Mouse (Mus musculus): ENCODE data around the gene Faf1.
"Not testable (repeated sequence)": the region's sequence is repeated elsewhere in the genome, so short reads cannot be mapped to it uniquely, and the experiment has no call there.

Gene Faf1

GRCm38 (mm10) chr4:109665101-109665981, 11.0 kb upstream of the Faf1 start:
- in situ Hi-C loops (cut with MboI; ENCODE audit: low sequenced_read_pairs) = no loop called here

- in situ Hi-C loops (cut with MboI; ENCODE audit: low sequenced_read_pairs) = no loop called here
These were observed 10.4 kb upstream of the Faf1 start for GRCm38 (mm10) chr4:109665982-109666460.

- in situ Hi-C loops (cut with MboI; ENCODE audit: low sequenced_read_pairs) = no loop called here
These were observed 9.7 kb upstream of the Faf1 start, which contains the start of gene Cdkn2c for GRCm38 (mm10) chr4:109666461-109667269. Gene Cdkn2c (minus strand): TSS chr4:109667189.

- in situ Hi-C loops (cut with MboI; ENCODE audit: low sequenced_read_pairs) = no loop called here
These were observed 8.9 kb upstream of the Faf1 start for GRCm38 (mm10) chr4:109667518-109667917.

- in situ Hi-C loops (cut with MboI; ENCODE audit: low sequenced_read_pairs) = no loop called here
These were observed 6.2 kb upstream of the Faf1 start for GRCm38 (mm10) chr4:109670213-109670612.

GRCm38 (mm10) chr4:109671941-109672340, 4.4 kb upstream of the Faf1 start:
- in situ Hi-C loops (cut with MboI; ENCODE audit: low sequenced_read_pairs) = no loop called here

- in situ Hi-C loops (cut with MboI; ENCODE audit: low sequenced_read_pairs) = no loop called here
These were observed 2.3 kb upstream of the Faf1 start for GRCm38 (mm10) chr4:109674097-109674496.

- in situ Hi-C loops (cut with MboI; ENCODE audit: low sequenced_read_pairs) = no loop called here
These were observed 833 bp downstream of the Faf1 start for GRCm38 (mm10) chr4:109677221-109677620.

- in situ Hi-C loops (cut with MboI; ENCODE audit: low sequenced_read_pairs) = no loop called here
These were observed 7.2 kb downstream of the Faf1 start for GRCm38 (mm10) chr4:109683561-109683960.

GRCm38 (mm10) chr4:109692674-109693073, 16.3 kb downstream of the Faf1 start:
- in situ Hi-C loops (cut with MboI; ENCODE audit: low sequenced_read_pairs) = no loop called here

- in situ Hi-C loops (cut with MboI; ENCODE audit: low sequenced_read_pairs) = not testable (repeated sequence)
These were observed 24.3 kb downstream of the Faf1 start for GRCm38 (mm10) chr4:109700727-109701126.

GRCm38 (mm10) chr4:109703568-109703967, 27.2 kb downstream of the Faf1 start:
- in situ Hi-C loops (cut with MboI; ENCODE audit: low sequenced_read_pairs) = no loop called here

- in situ Hi-C loops (cut with MboI; ENCODE audit: low sequenced_read_pairs) = no loop called here
These were observed 29.0 kb downstream of the Faf1 start for GRCm38 (mm10) chr4:109705349-109705748.

GRCm38 (mm10) chr4:109719281-109719680, 42.9 kb downstream of the Faf1 start:
- in situ Hi-C loops (cut with MboI; ENCODE audit: low sequenced_read_pairs) = no loop called here

- in situ Hi-C loops (cut with MboI; ENCODE audit: low sequenced_read_pairs) = no loop called here
These were observed 52.9 kb downstream of the Faf1 start for GRCm38 (mm10) chr4:109729281-109729680.

- in situ Hi-C loops (cut with MboI; ENCODE audit: low sequenced_read_pairs) = no loop called here
These were observed 59.4 kb downstream of the Faf1 start for GRCm38 (mm10) chr4:109735754-109736153.

GRCm38 (mm10) chr4:109743984-109744383, 67.6 kb downstream of the Faf1 start:
- in situ Hi-C loops (cut with MboI; ENCODE audit: low sequenced_read_pairs) = no loop called here

GRCm38 (mm10) chr4:109759031-109759430, 82.6 kb downstream of the Faf1 start:
- in situ Hi-C loops (cut with MboI; ENCODE audit: low sequenced_read_pairs) = loop anchor here (10.0 kb wide), 1 partner anchor 256 kb away; no protein-coding TSS in a partner anchor

GRCm38 (mm10) chr4:109759901-109760300, 83.5 kb downstream of the Faf1 start:
- in situ Hi-C loops (cut with MboI; ENCODE audit: low sequenced_read_pairs) = loop anchor here (10.0 kb wide), 1 partner anchor 255 kb away; no protein-coding TSS in a partner anchor

- in situ Hi-C loops (cut with MboI; ENCODE audit: low sequenced_read_pairs) = no loop called here
These were observed 84.1 kb downstream of the Faf1 start for GRCm38 (mm10) chr4:109760501-109760900.

GRCm38 (mm10) chr4:109762768-109763501, 86.5 kb downstream of the Faf1 start:
- in situ Hi-C loops (cut with MboI; ENCODE audit: low sequenced_read_pairs) = no loop called here
